Mouse (Mus musculus) MN1 (cell line): ENCODE results near the gene Syt17.

Source experiments
- DNase-seq: peaks from one replicate; pipeline ENCODE4 v3.0.0-alpha.2; 2016; ENCODE audit warnings: low spot score

Gene Syt17

DNA sequence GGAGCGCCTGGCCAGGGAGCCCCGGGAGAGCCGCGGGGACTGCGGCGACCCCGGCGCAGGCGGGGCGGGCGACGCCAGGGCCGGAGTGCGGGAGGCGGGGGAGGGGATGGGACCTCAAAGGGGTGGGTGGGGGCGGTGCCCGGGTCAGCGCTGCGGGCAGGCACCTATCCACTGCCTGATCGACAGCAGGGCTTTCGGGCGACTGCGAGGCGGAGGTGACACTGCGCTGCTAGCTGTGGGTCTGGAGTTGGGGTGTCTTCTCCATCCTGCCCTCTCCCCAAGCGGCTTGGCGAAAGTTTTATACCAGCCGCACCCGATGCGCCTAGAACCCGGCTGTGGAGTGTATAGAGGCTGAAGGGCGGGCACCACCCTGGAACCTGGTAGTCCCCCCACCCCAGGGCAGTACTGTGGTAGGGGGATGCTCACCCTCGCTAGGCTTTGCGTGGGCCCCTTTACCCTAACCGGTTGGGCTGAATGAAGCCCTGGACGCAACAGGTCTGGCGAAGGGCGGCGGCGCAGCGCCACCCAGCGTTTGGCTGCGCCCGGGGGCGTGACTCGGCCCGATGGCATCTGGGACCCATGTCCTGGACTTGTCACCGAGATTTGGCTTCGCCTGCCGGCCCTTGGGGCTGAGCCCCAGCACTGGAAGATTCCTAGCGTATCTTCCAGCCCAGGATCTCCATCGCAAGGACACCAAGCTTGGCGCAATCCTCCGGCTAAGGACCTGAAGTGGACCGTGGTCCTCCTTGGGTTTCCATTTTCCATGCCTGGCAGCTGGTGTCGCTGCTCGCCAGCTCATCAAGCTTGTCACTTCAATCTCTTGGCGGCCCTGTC is at the start of gene Syt17:
Gene Syt17, minus strand, starts transcription at position 89 of the 834 bp plus-strand sequence.
- peak; percentile 84 for DNase-seq

DNA sequence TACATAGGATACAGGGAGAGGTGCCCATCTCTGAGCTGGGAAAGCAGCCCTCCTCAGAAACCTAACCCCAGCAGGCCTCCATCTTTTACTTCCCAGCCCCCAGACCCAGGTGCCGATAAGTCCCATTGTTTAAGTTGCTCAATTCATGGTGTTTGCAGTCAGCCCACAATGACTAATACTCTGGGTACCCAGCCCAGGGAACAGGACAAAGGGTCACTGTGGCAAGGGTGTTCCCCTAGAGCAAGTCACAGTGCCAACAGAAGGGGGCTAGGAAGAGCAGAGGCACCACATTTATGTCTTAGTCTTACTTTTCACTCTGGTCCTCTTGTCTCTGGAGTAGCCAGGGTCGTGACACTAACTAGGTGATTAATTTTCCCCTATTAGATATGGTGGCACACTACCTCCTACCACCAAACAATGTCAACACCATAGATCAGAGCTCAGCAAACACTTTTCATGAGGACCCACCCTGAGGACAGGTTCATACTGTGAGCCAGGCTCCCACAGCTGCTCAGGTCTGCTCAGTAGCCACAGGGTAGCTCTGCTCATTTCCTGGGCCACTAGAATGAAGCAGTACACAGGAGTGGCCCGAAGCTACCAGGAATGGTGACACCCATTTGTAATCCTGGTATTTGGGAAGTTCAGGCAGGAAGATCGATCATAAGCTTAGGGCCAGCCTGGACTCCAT is 47.0 kb upstream of the Syt17 start:
- no peak for DNase-seq

DNA sequence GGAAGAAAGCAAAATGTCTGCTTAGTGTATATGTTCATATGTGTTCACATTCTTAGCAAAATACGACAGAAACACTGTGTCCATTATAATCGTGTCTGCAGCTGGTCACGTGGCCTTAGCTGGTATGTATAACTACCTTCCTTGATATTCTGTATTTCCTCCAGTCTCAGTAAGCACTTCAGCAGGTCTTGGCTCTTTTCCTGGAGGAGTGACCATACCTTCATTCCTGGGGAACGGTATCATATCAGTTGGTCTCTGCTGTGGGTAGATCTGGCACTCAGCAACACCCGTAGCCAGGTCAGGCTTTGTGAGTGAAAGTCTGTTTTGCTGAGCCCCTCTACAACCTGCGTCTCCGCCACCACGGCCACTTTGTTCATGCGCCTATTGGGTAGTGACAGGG is 45.9 kb upstream of the Syt17 start:
- no peak for DNase-seq

DNA sequence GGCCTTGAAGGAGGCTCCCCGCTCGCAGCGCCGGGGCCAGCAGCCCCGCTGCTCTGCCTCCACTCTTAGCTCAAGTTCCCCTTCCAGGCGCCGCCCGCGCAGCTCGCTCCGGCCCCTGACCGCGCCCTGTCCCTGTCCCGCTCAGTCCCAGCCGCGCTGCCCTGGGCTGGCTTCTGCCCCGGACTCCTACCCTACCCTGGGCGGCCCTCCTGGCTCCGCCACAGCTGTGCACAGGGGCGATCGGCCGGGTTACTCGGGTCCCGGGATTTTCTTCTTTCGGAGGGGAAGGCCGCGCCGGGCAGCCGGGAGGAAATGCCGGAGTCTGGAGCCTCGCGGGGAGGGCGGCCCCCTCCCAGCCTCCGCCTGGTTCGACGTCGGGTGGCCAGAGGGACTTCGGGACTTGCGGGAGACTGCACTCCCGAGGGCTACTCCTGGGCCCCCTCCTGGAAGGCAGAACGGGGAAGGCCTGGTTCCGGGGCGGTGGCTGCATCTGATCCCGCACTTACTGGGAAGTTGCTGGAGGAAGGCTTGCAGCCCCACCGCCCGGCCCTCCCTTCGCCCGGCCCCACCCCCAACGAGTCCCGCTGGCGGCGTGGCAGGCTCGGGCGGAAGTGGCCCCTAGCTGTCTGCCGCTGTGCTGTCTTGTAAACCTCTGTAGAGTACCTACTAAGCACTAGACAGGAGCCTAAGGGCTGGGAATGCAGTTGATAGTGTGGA is 43.6 kb upstream of the Syt17 start, which contains the start of gene Itpripl2:
Gene Itpripl2, minus strand, starts transcription at position 545 of the 717 bp plus-strand sequence.
- no peak for DNase-seq

DNA sequence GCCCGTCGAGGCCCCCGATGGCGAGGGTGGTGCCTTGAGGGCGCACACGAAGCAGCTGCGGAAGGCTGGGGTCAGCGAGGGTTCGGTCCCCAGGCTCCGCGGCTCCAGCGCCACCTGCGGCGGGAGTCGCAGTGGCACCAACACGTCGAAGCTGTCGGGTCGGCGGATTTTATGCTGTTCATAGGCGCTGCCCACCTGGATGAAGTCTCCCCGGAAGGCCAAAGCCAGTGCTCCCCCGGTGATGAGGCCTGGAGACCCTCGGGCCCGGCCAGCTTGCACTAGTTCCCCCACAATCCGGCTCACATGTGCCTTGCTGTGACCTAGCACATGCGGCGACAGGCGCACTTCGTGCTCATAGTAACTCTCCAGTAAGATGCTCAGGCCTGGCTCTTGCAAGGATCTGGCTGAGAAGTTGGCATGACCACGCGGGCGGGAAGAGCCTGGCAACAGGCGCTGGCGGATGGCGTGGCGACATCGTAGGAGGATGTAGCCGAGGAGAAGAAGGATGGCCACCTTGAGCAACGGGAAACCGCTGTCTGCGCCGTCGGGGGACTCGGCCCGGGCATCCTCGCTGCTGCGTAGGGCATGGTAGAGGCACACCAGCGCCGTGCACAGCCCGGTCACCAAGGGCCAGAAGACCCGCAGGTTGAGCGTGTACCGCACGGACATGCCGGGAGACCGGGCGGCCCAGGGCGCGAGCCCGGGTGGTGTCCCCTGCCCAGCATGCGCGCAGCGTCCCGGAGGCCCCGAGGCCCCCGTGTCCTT is 42.8 kb upstream of the Syt17 start:
- DNase-seq, result no peak

DNA sequence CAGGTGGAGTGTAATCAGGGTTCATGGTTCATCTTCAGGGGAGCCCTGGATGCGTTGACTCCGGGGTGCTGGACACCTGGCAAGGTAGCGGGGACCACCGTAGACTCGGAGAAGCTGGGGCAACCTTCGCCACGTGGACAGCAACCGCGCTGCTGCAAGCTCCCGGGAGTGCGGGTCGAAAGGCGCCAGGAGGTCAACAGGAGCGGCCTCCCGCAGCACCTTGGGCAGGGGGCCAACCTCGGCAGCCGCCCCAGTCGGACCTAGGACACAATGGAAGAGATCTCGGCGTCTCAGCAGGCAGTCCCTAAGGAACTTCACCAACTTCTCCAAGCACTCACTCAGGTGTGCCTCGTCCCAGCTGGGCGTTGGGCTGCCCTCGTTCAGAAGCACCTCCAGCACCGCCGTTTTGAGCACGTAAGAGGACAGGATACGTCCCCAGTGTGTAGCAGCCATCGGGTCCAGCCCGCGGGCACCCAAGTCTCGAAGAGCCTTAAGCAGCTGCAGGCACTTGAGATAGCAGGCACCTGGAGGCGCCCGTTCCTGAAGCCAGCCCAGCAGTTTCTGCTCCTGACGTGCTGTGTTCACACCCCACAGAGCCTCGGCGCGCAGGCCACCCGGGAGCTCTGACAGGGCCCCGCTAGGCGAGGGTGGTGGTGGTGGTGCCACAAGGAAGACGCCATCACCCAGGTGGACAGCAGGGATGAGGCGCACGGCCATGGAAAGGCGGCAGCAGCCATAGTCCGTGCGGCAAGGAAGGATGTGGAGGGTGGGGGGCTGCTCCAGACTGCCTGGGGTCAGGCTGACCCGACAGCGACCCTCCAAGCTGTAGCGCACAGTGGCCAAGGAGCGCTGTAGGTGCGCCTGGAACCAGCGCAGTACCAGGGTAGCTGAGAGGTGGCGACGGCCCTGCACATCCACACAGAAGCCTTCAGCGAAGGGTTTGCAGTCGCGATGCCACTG is 42.0 kb upstream of the Syt17 start:
- DNase-seq, result no peak

DNA sequence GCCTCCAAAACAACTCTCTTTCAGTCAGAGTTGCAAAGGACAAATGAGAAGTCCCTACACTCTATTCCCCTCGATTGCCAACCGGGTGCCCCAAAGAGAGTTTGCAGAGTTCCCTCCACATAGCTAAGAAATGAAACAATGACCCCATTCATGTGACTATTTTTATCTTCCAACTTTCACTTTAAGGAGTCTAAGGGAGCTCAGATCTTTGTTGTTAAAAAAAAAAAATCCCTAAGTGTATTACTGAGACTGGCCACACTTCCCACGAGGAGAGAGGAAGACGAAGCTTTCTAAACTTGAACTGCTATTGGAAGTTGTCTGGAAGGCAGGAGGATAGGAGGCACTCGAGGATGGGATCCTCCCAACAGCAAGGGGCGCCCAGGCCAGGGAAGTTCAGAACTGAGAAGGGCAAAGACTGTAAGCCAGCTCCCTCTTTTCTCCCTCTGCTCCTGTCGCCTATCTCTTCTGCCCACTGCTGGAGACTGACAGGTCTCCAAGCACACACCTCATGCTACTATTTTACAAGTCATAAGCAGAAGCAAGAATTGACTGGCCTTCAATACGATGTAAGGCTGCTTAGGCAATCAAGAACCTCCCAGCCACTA is 40.1 kb upstream of the Syt17 start:
- DNase-seq, result no peak

DNA sequence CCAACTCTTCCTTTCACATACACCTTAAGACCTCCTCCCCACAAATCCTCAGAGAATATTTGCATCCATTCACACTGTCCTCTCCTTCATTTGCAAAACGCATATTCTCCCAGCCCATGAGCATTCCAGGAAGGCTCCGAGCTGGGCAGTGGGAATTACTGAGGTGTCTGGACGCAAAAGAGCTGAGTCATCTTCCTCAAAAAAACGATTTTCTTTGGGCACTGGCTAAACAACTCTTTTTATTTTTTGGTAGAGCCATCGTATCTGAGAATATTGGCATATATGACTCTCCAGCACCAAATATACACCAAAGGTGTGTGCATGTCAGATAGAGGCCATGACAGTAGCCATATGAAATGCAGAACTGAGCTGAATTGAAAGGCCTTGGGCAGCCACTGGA is 38.9 kb upstream of the Syt17 start:
- DNase-seq, result no peak

DNA sequence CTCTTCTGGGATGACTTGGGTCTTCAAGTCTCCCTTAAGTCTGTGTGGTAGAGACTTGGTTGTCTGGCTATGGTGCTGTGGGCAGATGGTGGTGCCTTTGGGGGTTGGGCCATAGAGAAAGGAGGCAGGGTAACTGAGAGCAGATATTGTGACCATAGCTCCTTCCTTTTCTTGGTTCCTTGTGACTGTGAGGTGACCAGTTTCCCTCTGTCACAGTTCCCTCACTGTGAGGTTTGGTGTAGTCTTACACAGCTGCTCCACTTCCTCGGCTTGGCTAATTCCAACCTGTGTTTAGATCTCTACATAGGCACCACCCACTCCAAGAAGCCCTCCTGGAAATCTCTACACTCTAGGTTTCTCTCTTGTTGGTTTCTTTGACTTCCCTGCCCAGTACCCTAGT is 36.0 kb upstream of the Syt17 start:
- no peak for DNase-seq

DNA sequence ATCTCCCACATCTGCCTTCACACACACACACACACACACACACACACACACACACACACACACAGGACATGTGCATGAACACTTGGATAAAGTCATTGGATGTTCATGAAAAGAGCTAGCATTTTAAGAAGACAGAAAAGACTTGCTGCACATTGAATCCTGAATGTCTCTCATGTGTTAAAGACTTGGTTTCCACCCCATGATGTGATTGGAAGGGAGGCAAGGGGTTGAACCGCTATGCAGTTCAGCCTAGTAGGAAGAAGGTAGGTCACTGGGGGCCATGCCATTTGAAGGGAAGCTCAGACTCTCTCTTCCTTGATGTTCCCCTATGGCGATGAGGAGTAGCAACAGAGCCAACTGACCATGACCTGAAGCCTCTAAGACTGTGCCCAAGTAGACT is 34.0 kb upstream of the Syt17 start:
- no peak for DNase-seq

DNA sequence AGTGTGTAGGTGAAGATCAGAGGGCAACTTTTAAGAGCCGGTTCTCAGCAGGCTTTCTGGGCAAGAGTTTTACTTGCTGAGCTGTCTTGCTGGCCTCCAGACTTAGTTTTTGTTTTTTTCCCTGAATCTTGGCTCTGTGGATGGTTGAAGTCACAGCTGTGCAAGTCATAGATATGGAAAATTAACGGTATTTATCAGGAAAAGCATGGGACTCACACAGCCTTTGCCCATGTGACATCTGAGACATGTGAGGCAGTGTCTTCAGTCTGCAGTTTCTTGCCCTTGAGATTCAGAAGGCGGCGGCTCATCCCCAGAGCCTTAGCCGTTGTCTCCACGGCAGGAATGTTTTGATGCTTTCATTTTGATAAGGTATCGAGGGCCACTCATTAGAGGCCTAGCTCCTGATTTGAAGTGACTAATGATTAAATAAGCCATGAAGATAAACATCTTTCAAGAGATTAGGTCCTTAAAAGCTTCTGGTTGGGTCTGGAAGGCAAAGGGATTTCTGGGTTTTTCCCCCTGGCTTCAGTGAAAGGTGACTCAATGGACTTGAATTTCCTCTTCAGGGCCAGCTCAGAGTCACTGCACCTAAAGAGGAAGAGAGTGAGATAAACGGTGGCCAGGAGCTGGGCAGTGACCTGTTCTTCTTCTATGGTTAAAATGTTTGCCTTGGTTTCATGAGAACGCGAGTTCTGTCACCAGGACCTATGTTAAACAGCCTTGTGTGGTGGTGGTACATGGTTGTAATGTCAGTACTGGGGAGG is 33.2 kb upstream of the Syt17 start:
- peak; percentile 72 for DNase-seq

DNA sequence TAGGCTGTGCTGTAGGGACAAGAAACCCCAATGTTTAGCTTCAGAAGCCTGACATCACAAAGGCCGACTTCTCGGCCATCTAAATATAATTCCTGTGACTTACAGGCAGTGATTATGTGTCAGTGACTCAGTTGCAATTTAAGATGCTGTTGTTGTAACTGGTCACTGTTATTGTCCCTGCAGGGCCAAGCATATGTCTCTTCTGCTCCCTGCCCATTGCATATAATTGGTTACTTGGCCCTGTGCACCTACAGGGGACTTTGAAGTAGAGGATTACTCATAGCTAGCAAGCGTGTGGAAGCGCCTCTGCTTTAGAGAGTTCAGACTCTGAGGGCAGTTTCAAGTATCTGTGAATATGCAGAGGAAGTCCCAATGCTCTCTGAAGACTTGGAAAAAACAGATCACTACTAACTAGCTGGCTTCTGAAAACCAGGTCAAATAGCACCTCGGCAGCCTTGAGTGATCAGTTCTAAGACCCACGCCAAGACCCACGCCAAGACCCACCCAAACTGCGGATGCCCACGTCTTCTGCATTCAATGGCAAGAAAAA is 32.2 kb upstream of the Syt17 start:
- DNase-seq, result peak; percentile 28

DNA sequence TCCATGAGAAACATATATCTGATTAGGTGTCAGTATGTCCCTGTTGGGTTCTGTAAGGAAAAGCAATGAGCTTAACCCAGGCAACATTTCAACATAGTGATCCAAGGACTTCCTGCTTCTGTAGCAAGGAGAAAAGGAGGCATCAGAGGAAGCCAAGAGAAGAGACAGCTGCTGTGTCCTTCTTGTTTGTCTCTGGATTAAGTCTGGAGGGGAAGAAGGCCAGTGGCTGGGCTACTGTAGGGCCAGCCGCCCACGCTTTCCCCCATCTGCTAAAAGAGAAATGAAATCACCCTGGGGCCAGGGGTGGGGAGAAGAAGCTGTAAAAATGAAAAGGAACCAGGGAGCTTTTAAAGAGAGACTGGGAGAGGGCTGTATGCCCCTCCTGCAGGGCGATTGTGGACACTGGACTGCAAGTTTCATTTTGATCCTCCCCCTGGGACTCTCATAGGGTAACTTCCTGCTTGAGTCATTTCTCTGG is 30.9 kb upstream of the Syt17 start:
- DNase-seq, result no peak

DNA sequence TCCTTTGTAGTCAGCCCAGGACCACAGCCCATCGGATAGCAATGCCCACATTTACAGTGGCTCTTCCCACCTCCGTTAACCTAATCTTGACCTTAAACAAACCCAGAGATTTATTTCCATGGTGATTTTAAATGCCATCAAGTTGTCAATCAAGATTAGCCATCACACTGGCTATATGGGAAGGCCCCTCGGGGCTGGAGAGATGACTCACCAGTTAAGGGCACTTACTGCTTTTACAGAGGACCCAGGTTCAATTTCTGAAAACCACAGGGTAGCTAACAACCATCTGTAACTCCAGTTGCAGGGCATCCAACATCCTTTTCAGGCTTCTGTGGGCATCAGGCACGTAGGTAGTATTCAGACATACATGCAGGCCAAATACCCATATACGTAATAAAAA is 28.4 kb upstream of the Syt17 start:
- peak; percentile 61 for DNase-seq

DNA sequence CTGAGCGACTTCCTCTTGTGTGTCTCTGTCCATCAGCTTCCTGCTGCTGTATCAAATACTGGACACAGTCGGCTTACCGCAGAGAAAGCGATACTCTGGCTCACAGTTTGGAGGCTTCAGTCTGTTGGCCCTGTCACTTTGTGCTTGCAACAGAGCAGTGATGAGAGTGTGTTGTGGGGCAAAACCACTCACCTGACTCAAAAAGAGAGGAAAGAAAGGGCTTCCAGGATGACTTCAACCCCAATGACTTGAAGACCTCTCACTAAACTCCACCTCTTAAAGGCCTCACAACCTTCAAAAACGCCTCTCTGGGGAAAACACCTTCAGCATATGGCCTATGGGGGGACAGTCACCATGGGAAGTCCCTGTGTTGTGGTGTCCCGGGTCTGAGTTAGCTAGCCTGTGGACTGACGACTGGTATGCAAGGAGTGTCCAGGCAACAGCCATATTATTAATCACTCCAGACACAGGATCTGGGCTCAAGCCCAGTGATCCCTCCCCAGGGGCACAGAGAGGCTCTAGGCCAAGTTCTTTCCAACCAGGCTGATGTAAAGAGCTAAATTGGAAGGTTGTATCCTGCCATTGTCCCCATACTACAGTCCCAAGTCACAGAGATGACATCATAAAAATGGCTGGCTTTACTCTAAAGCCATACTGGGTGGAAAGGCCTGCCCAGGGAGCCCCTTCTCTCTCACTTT is 27.1 kb upstream of the Syt17 start:
- DNase-seq, result peak; percentile 79

DNA sequence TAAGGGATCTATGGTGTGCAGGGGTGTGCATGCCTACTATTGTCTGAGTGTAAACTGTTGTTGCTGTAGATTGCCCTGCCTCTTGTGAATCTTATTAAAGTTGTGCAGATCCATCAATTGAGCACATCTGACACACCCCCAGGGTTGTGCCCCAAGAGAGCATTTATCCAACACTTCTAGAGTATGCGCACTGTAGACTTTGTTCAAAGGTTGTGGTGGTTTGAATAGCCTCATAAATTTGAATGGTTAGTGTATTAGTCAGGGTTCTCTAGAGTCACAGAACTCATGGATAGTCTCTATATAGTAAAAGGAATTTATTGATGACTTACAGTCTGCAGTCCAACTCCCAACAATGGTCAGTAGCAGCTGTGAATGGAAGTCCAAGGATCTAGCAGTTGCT is 24.9 kb upstream of the Syt17 start:
- DNase-seq, result no peak

DNA sequence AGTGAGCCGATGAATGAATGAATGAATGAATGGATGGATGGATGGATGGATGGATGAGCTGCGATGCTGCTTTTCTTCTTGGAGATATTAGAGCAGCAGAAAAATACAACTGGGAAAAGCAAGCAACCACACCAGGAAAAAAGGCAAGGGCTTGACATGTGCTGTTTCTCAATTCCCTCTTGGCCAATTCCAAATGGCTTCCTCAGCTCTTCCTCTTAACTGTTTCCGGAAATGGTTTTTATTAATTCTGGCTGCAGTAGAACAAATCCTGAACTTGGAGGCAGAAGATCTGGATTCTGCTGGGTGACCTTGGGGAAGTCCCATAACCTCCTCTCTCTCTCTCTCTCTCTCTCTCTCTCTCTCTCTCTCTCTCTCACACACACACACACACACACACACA is 20.0 kb upstream of the Syt17 start:
- DNase-seq, result no peak

DNA sequence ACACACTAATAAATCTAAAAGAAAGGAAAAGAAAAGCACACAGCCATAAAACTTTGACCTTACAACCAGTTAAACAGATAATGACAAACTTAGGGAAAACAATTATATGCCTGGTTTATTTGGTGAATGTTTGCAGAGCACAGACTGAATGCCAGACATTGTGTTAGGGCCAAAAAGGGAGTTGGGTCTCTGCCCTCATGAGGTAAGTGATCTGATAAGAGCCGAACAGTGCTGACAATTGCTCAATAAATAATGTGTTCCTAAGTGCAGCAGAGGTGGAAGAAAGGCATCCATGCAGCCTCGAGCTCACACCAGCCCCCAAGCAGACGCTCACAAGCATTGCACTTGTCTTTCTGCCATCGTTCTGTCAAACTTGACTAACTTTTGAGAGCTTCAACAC is 16.4 kb upstream of the Syt17 start:
- DNase-seq, result peak; percentile 77
